Mouse (Mus musculus) heart, embryonic 14.5 days (tissue): ENCODE data around the gene Eif2b3. TPM values are rescaled to one million over a fixed set of nuclear protein-coding genes. Genes with fewer than 3 reads are reported as not detected.
A peak's percentile ranks its signal among the peaks of the same experiment; 100 is the strongest.

Experiments
- ATAC-seq: fragments of 200-750 bp; cut with Nextera tagmentation; 2 replicates; pipeline ENCODE4 v1.8.0; 2017; ENCODE audit warnings: low read depth, moderate TSS enrichment; ENCODE audit not compliant: insufficient number of reproducible peaks, insufficient read depth, low FRiP score
- H3K27ac ChIP-seq, 2 experiments: fragments of 200-500 bp in 1 of 2; fragments of 300-500 bp in 1 of 2; sonication (generic) in 1 of 2; replicated peaks in 1 of 2; 2 replicates each; pipeline ENCODE4 v1.5.1; 2012 to 2014; ENCODE audit warnings: low read depth in 2 of 2, low read length in 2 of 2, control low read depth in 1 of 2, mild to moderate bottlenecking in 1 of 2, mixed read lengths in 1 of 2; ENCODE audit not compliant: control insufficient read depth in 1 of 2, insufficient read depth in 1 of 2
- H3K27me3 ChIP-seq: fragments of 300-500 bp; sonication (generic); 2 replicates; pipeline ENCODE4 v1.6.1; 2014; ENCODE audit warnings: mild to moderate bottlenecking, low read length, control low read depth; ENCODE audit not compliant: control insufficient read depth, insufficient read depth
- H3K36me3 ChIP-seq: fragments of 300-500 bp; sonication (generic); 2 replicates; pipeline ENCODE4 v1.6.1; 2014; ENCODE audit warnings: mild to moderate bottlenecking, control low read depth, low read length, mixed read lengths; ENCODE audit not compliant: control insufficient read depth, insufficient read depth
- H3K4me1 ChIP-seq, 2 experiments: fragments of 200-500 bp in 1 of 2; fragments of 300-500 bp in 1 of 2; sonication (generic) in 1 of 2; 2 replicates each; pipeline ENCODE4 v1.6.1; 2012 to 2014; ENCODE audit warnings: low read length in 2 of 2, control low read depth in 1 of 2, mixed read lengths in 1 of 2; ENCODE audit not compliant: control insufficient read depth in 2 of 2, insufficient read depth in 2 of 2
- H3K4me2 ChIP-seq: fragments of 300-500 bp; sonication (generic); 2 replicates; pipeline ENCODE4 v1.6.1; 2014; ENCODE audit warnings: mild to moderate bottlenecking, low read length
- H3K4me3 ChIP-seq, 2 experiments: fragments of 200-500 bp in 1 of 2; fragments of 300-500 bp in 1 of 2; sonication (generic) in 1 of 2; 2 replicates each; pipeline ENCODE4 v1.5.1; 2012 to 2014; ENCODE audit warnings: low read length in 2 of 2, mild to moderate bottlenecking in 2 of 2, control low read depth in 1 of 2, low read depth in 1 of 2, moderate library complexity in 1 of 2; ENCODE audit not compliant: control insufficient read depth in 1 of 2, insufficient read depth in 1 of 2
- H3K9ac ChIP-seq: fragments of 300-500 bp; sonication (generic); 2 replicates; pipeline ENCODE4 v1.6.1; 2014; ENCODE audit warnings: mild to moderate bottlenecking, low read length
- H3K9me3 ChIP-seq: fragments of 300-500 bp; sonication (generic); 2 replicates; pipeline ENCODE4 v1.6.1; 2016; ENCODE audit warnings: low read length, control low read depth; ENCODE audit not compliant: control insufficient read depth
- WGBS: fragments of 180-500 bp; shearing (Covaris S2); extraction: QIAGEN DNeasy Blood & Tissue Kit; methylation state at CpG from one replicate; pipeline ENCODE4 v1.1.7; 2014; 5-methylcytosine and 5-hydroxymethylcytosine counted together
- polyA plus RNA-seq: library from polyadenylated mRNA; unstranded; fragments of >200 nt; fragmentation: Nextera tagmentation; extraction: Ambion mirVana; gene quantifications from 2 replicates; pipeline ENCODE4 v1.2.1, GENCODE M21; 2014

Gene Eif2b3
- polyA plus RNA-seq = 21.5 and 22.0 TPM in 2 replicates

GRCm38 (mm10) chr4:117019206-117020134, at the start of gene Eif2b3:
Gene Eif2b3 (plus strand): TSS chr4:117019402.
- Histone ChIP-seq H3K27ac (no peak within 1 kb of the TSS; a peak in 1 of 4 replicates), H3K4me1 (peaks cover 0 to 8% of the 10 kb centered on the region in 2 experiments; a peak in 2 of 4 replicates), H3K9me3 (no peaks in the 10 kb centered on the region), H3K9ac (peak within 1 kb of the TSS; percentile 89), H3K36me3 (peaks cover 23% of the 10 kb centered on the region), H3K4me2 (peak within 1 kb of the TSS; percentile 85), H3K27me3 (no peaks in the 10 kb centered on the region), H3K4me3 (peak within 1 kb of the TSS; percentile 78 to 87)
- WGBS = 1% methylated on average over 61 of the region's 61 CpGs
- peak; percentile 91 for ATAC-seq

GRCm38 (mm10) chr4:116976503-116976902, 42.7 kb upstream of the Eif2b3 start:
- no peak overlapping the region for H3K4me2 ChIP-seq

GRCm38 (mm10) chr4:116985681-116986080, 33.5 kb upstream of the Eif2b3 start:
- Histone ChIP-seq H3K4me1 (peaks cover 0 to 2% of the 10 kb centered on the region in 2 experiments; a peak in 1 of 4 replicates), H3K9me3 (no peaks in the 10 kb centered on the region), H3K27ac (no peak overlapping the region), H3K4me3 (no peak overlapping the region), H3K27me3 (no peaks in the 10 kb centered on the region), H3K9ac (no peak overlapping the region), H3K36me3 (peaks cover 14% of the 10 kb centered on the region), H3K4me2 (no peak overlapping the region)
- 82% methylated on average over 7 of the region's 7 CpGs for WGBS
- ATAC-seq = no peak

More at GRCm38 (mm10) chr4:116976503-116976902, 42.7 kb upstream of the Eif2b3 start:
- Histone ChIP-seq H3K27ac (no peak overlapping the region), H3K36me3 (0 out of 2 replicates have a peak, but pooled peaks cover 5% of the 10 kb centered on the region), H3K27me3 (no peaks in the 10 kb centered on the region), H3K9me3 (no peaks in the 10 kb centered on the region), H3K4me1 (no peaks in the 10 kb centered on the region), H3K9ac (no peak overlapping the region), H3K4me3 (no peak overlapping the region)
- no peak for ATAC-seq
- 65% methylated on average over 2 of the region's 2 CpGs for WGBS

GRCm38 (mm10) chr4:116986400-116987121, 32.6 kb upstream of the Eif2b3 start:
- Histone ChIP-seq H3K36me3 (peaks cover 20% of the 10 kb centered on the region), H3K9me3 (no peaks in the 10 kb centered on the region), H3K4me2 (no peak overlapping the region), H3K4me1 (peaks cover 0 to 2% of the 10 kb centered on the region in 2 experiments; a peak in 1 of 4 replicates), H3K4me3 (no peak overlapping the region), H3K27ac (no peak overlapping the region), H3K9ac (no peak overlapping the region), H3K27me3 (no peaks in the 10 kb centered on the region)
- whole genome bisulfite sequencing = 52% methylated on average over 17 of the region's 17 CpGs
- peak; percentile 60 for ATAC-seq

GRCm38 (mm10) chr4:116987122-116987456, 32.1 kb upstream of the Eif2b3 start:
- H3K27me3 ChIP-seq = no peaks in the 10 kb centered on the region
- H3K4me1 ChIP-seq = peaks cover 0 to 2% of the 10 kb centered on the region in 2 experiments; a peak in 1 of 4 replicates
- WGBS = 58% methylated on average over 5 of the region's 5 CpGs
- H3K4me2 ChIP-seq = no peak overlapping the region
- no peak overlapping the region for H3K9ac ChIP-seq
- no peak overlapping the region for H3K4me3 ChIP-seq
- peaks cover 20% of the 10 kb centered on the region for H3K36me3 ChIP-seq
- H3K9me3 ChIP-seq = no peaks in the 10 kb centered on the region
- ATAC-seq = no peak
- H3K27ac ChIP-seq = no peak overlapping the region

- peaks cover 4 to 12% of the 10 kb centered on the region in 2 experiments; a peak in 3 of 4 replicates for H3K4me1 ChIP-seq
- no peaks in the 10 kb centered on the region for H3K9me3 ChIP-seq
- no peak for ATAC-seq
- H3K27ac ChIP-seq = no peak overlapping the region
- 66% methylated on average over 6 of the region's 6 CpGs for WGBS
- H3K36me3 ChIP-seq = peaks cover 22% of the 10 kb centered on the region
- no peak overlapping the region for H3K4me2 ChIP-seq
- H3K4me3 ChIP-seq = no peak overlapping the region
- no peak overlapping the region for H3K9ac ChIP-seq
- H3K27me3 ChIP-seq = no peaks in the 10 kb centered on the region
Observed at GRCm38 (mm10) chr4:116989731-116990130, 29.5 kb upstream of the Eif2b3 start.

GRCm38 (mm10) chr4:116991366-116991765, 27.8 kb upstream of the Eif2b3 start:
- H3K36me3 ChIP-seq = peaks cover 22% of the 10 kb centered on the region
- H3K4me2 ChIP-seq = no peak overlapping the region
- H3K4me3 ChIP-seq = no peak overlapping the region
- ATAC-seq = no peak
- H3K27me3 ChIP-seq = no peaks in the 10 kb centered on the region
- peaks cover 8 to 21% of the 10 kb centered on the region in 2 experiments for H3K4me1 ChIP-seq
- H3K9ac ChIP-seq = no peak overlapping the region
- no peaks in the 10 kb centered on the region for H3K9me3 ChIP-seq
- WGBS = 8% methylated on average over 7 of the region's 7 CpGs
- H3K27ac ChIP-seq = no peak overlapping the region
